Mouse (Mus musculus) ES-E14 (cell line): ENCODE results near the gene Clec10a. TPM values are rescaled to one million over a fixed set of nuclear protein-coding genes. Genes with fewer than 3 reads are reported as not detected.

Experiments
- DNase-seq: peaks from one replicate; pipeline ENCODE4 v3.0.0-alpha.2; 2013; ENCODE audit warnings: low read depth, low spot score
- H3K27ac ChIP-seq: 2 replicates; pipeline ENCODE4 v1.5.1; 2012; ENCODE audit warnings: low read depth, mild to moderate bottlenecking, low read length, moderate library complexity, mixed read lengths; ENCODE audit not compliant: poor library complexity, insufficient read depth, severe bottlenecking
- H3K36me3 ChIP-seq: 2 replicates; pipeline ENCODE4 v1.6.1; 2012; ENCODE audit warnings: mild to moderate bottlenecking, low read length, moderate library complexity, mixed read lengths; ENCODE audit not compliant: control insufficient read depth, poor library complexity, insufficient read depth, severe bottlenecking
- H3K4me1 ChIP-seq, 2 experiments: fragments of 150-350 bp in 1 of 2; sonication (generic) in 1 of 2; 2 replicates each; pipeline ENCODE4 v1.6.1; 2012; ENCODE audit warnings: low read length in 2 of 2, mild to moderate bottlenecking in 1 of 2, mixed read lengths in 1 of 2; ENCODE audit not compliant: control insufficient read depth in 2 of 2, insufficient read depth in 2 of 2, poor library complexity in 1 of 2
- H3K4me3 ChIP-seq, 2 experiments: fragments of 150-350 bp in 1 of 2; sonication (generic) in 1 of 2; 2 replicates each; pipeline ENCODE4 v1.5.1; 2012; ENCODE audit warnings: low read length in 2 of 2, low read depth in 1 of 2, mild to moderate bottlenecking in 1 of 2, mixed read lengths in 1 of 2; ENCODE audit not compliant: insufficient read depth in 1 of 2, poor library complexity in 1 of 2, severe bottlenecking in 1 of 2
- H3K9ac ChIP-seq: 2 replicates; pipeline ENCODE4 v1.6.1; 2012; ENCODE audit warnings: low read depth, mild to moderate bottlenecking, low read length, mixed read lengths; ENCODE audit not compliant: poor library complexity, insufficient read depth, severe bottlenecking
- H3K9me3 ChIP-seq: fragments of 150-350 bp; sonication (generic); 2 replicates; pipeline ENCODE4 v1.6.1; 2012; ENCODE audit warnings: low read depth, mild to moderate bottlenecking, low read length; ENCODE audit not compliant: control insufficient read depth, insufficient read depth
- CHD2 ChIP-seq: IDR thresholded peaks from 2 replicates; pipeline ENCODE4 v1.6.1; 2014; ENCODE audit warnings: mild to moderate bottlenecking, low read depth, low read length, inconsistent platforms
- HCFC1 ChIP-seq: IDR thresholded peaks from 2 replicates; pipeline ENCODE4 v1.6.1; 2012; ENCODE audit warnings: low read length, inconsistent platforms, borderline replicate concordance; ENCODE audit not compliant: insufficient read depth
- MAFK ChIP-seq: IDR thresholded peaks from 2 replicates; pipeline ENCODE4 v1.6.1; 2014; ENCODE audit warnings: mild to moderate bottlenecking, low read depth, low read length, inconsistent platforms; ENCODE audit not compliant: insufficient read depth
- ZC3H11A ChIP-seq: IDR thresholded peaks from 2 replicates; pipeline ENCODE4 v1.6.1; 2012; ENCODE audit warnings: low read depth, mild to moderate bottlenecking, inconsistent platforms, low read length, borderline replicate concordance
- ZNF384 ChIP-seq: IDR thresholded peaks from 2 replicates; pipeline ENCODE4 v1.6.1; 2012; ENCODE audit warnings: low read depth, low read length, inconsistent platforms
- in situ Hi-C, 2 experiments: fragments of 600-800 bp; cut with MboI; formaldehyde crosslinking; loops; one replicate each; pipeline ENCODE4 v1.15.1; 2025; ENCODE audit warnings: low sequenced_read_pairs in 2 of 2, inconsistent platforms in 1 of 2; ENCODE audit not compliant: unreplicated experiment in 2 of 2
- total RNA-seq: library from RNA; depleted of rRNA; stranded (reverse); fragments of 300-350 nt; gene quantifications from 2 replicates; pipeline ENCODE4 v1.2.3, GENCODE M21; 2012

The Clec10a gene
- total RNA-seq, 1 experiment = 2.1 TPM

GRCm38 (mm10) chr11:70189319-70190134 is 33.5 kb downstream of the Clec10a start:
- no peak overlapping the region for H3K9ac ChIP-seq
- H3K4me3 ChIP-seq = no peak overlapping the region
- H3K36me3 ChIP-seq = no peaks in the 10 kb centered on the region
- in situ Hi-C loops = no loop called here
- H3K27ac ChIP-seq = no peak overlapping the region
- no peaks in the 10 kb centered on the region for H3K9me3 ChIP-seq
- DNase-seq = no peak
- peaks cover 0 to 3% of the 10 kb centered on the region in 2 experiments; a peak in 2 of 4 replicates for H3K4me1 ChIP-seq
- TF ChIP-seq CHD2 (no peak), ZC3H11A (no peak), HCFC1 (no peak), ZNF384 (no peak), MAFK (no peak)

GRCm38 (mm10) chr11:70191188-70191587 is 35.2 kb downstream of the Clec10a start:
- Histone ChIP-seq H3K9ac (no peak overlapping the region), H3K36me3 (no peaks in the 10 kb centered on the region), H3K4me3 (no peak overlapping the region), H3K4me1 (peaks cover 0 to 3% of the 10 kb centered on the region in 2 experiments; a peak in 2 of 4 replicates), H3K27ac (no peak overlapping the region), H3K9me3 (no peaks in the 10 kb centered on the region)
- in situ Hi-C loops = no loop called here
- TF ChIP-seq MAFK (no peak), CHD2 (no peak), ZNF384 (no peak), ZC3H11A (no peak), HCFC1 (no peak)
- no peak for DNase-seq

GRCm38 (mm10) chr11:70192157-70192556 is 36.2 kb downstream of the Clec10a start:
- H3K4me1 ChIP-seq = peaks cover 0 to 3% of the 10 kb centered on the region in 2 experiments; a peak in 2 of 4 replicates
- DNase-seq = no peak
- in situ Hi-C loops = no loop called here
- no peaks in the 10 kb centered on the region for H3K9me3 ChIP-seq
- TF ChIP-seq HCFC1 (no peak), ZC3H11A (no peak), ZNF384 (no peak), MAFK (no peak), CHD2 (no peak)
- H3K27ac ChIP-seq = no peak overlapping the region
- no peak overlapping the region for H3K4me3 ChIP-seq
- no peak overlapping the region for H3K9ac ChIP-seq
- H3K36me3 ChIP-seq = no peaks in the 10 kb centered on the region

DNA sequence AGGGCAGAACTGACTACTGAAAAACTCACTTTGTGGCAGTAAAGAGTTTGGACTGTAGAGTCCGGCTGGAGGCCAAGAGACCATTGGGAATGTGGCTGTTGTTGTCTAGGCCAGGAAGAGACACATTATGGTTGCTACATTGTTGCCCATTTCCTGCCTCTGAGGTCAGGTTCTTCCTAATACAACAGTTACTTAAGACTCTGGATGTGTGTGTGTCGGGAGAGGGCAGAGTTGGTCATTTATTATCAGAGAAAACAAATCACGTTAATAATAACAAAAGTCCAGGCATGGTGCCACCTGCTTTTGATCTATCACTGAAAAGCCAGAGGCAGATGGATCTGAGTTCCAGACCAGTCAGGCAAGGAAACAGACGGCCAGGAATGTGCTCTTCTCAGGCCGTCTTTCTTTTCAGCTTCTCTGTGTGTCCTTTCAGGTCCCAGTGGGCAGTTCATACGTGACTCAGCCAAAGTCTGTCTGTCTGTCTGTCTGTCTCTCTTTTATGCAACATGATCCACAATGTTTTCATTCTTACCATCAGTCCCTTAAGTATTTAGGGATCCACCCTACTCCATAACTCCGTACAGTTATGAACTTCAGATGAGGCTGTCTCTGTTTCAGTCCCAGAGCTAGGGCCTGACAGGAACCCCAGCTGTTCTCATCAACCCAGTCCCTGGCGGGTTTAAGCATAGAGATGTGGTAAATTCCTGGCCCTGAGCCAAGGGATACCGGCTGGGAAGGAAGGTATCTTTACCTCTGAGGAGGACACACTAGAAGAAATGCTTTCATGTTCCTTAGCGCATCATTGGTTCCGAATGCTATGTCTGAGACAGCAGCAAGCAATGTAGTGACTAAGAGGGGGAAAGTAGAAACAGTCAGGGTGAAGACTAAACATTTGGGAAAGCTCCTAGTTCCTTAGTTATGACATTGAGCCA is 37.6 kb downstream of the Clec10a start:
- Histone ChIP-seq H3K27ac (no peak overlapping the region), H3K9me3 (no peaks in the 10 kb centered on the region), H3K4me1 (peaks cover 0 to 3% of the 10 kb centered on the region in 2 experiments; a peak in 2 of 4 replicates), H3K36me3 (no peaks in the 10 kb centered on the region), H3K4me3 (no peak overlapping the region), H3K9ac (no peak overlapping the region)
- in situ Hi-C loops = no loop called here
- no peak for DNase-seq
- TF ChIP-seq ZC3H11A (no peak), CHD2 (no peak), HCFC1 (no peak), ZNF384 (no peak), MAFK (no peak)
